Mouse (Mus musculus) adrenal gland, postnatal 14 days (tissue): Measurements from ENCODE around the gene Kdm2b. TPM values are rescaled to one million over a fixed set of nuclear protein-coding genes. Genes with fewer than 3 reads are reported as not detected.

Source experiments
- DNase-seq: peaks from one replicate; pipeline ENCODE4 v3.0.0; 2021; ENCODE audit warnings: mixed read lengths
- long read RNA-seq, 2 experiments: library from polyadenylated mRNA; stranded (forward); transcript quantifications; one replicate each; pipeline ENCODE4 v2.0.0; 2021
- total RNA-seq: library from RNA; stranded (reverse); gene quantifications from 2 replicates; pipeline ENCODE4 v1.2.3, GENCODE M21; 2021

Gene Kdm2b
- 20.5 and 24.7 TPM in 2 replicates for total RNA-seq
- long read RNA-seq, experiment 1, transcript Kdm2b-201 (12 exons, 3,532 nt): major isoform, 12 of 16 reads
- long read RNA-seq, experiment 1, partial matches to known transcripts: 2 of 16 reads
- long read RNA-seq, experiment 1, other reads (novel, unspliced or antisense): 2 of 16 reads
- long read RNA-seq, experiment 2, full-length matches to known transcripts: 9 of 12 reads
- long read RNA-seq, experiment 2, partial matches to known transcripts: 1 of 12 reads
- long read RNA-seq, experiment 2, other reads (novel, unspliced or antisense): 2 of 12 reads

GRCm38 (mm10) chr5:122989551-122990330 lies at the start of gene Kdm2b:
Kdm2b (minus strand) TSS chr5:122989823.
- DNase-seq: peak; percentile 46

GRCm38 (mm10) chr5:123039120-123039752 lies 49.6 kb upstream of the Kdm2b start:
- peak; percentile 92 for DNase-seq

- no peak for DNase-seq
These were observed 48.5 kb upstream of the Kdm2b start for GRCm38 (mm10) chr5:123038115-123038514.

GRCm38 (mm10) chr5:123035564-123035963 lies 45.9 kb upstream of the Kdm2b start:
- no peak for DNase-seq

GRCm38 (mm10) chr5:123035089-123035488 lies 45.5 kb upstream of the Kdm2b start:
- no peak for DNase-seq

GRCm38 (mm10) chr5:123033646-123034160 lies 44.1 kb upstream of the Kdm2b start:
- no peak for DNase-seq

GRCm38 (mm10) chr5:123031312-123031711 lies 41.7 kb upstream of the Kdm2b start:
- no peak for DNase-seq

GRCm38 (mm10) chr5:123029729-123030128 lies 40.1 kb upstream of the Kdm2b start:
- no peak for DNase-seq

- no peak for DNase-seq
These were observed 37.8 kb upstream of the Kdm2b start for GRCm38 (mm10) chr5:123027436-123027835.

- no peak for DNase-seq
These were observed 36.8 kb upstream of the Kdm2b start for GRCm38 (mm10) chr5:123026414-123026813.

- no peak for DNase-seq
These were observed 35.4 kb upstream of the Kdm2b start for GRCm38 (mm10) chr5:123024965-123025573.

GRCm38 (mm10) chr5:123024312-123024711 lies 34.7 kb upstream of the Kdm2b start:
- no peak for DNase-seq

- no peak for DNase-seq
These were observed 33.4 kb upstream of the Kdm2b start for GRCm38 (mm10) chr5:123023049-123023448.

- DNase-seq: no peak
These were observed 31.8 kb upstream of the Kdm2b start for GRCm38 (mm10) chr5:123021438-123021837.

GRCm38 (mm10) chr5:123020426-123020825 lies 30.8 kb upstream of the Kdm2b start:
- no peak for DNase-seq

- no peak for DNase-seq
These were observed 29.9 kb upstream of the Kdm2b start for GRCm38 (mm10) chr5:123019336-123020016.

GRCm38 (mm10) chr5:123017504-123017903 lies 27.9 kb upstream of the Kdm2b start:
- no peak for DNase-seq

GRCm38 (mm10) chr5:123015915-123016314 lies 26.3 kb upstream of the Kdm2b start:
- no peak for DNase-seq

- peak; percentile 99 for DNase-seq
These were observed 25.4 kb upstream of the Kdm2b start, which contains the start of gene Orai1 for GRCm38 (mm10) chr5:123014753-123015701. Orai1 (plus strand) TSS chr5:123015074.

GRCm38 (mm10) chr5:123013599-123014315 lies 24.1 kb upstream of the Kdm2b start:
- DNase-seq: peak; percentile 80
